In the genomic region with DNA sequence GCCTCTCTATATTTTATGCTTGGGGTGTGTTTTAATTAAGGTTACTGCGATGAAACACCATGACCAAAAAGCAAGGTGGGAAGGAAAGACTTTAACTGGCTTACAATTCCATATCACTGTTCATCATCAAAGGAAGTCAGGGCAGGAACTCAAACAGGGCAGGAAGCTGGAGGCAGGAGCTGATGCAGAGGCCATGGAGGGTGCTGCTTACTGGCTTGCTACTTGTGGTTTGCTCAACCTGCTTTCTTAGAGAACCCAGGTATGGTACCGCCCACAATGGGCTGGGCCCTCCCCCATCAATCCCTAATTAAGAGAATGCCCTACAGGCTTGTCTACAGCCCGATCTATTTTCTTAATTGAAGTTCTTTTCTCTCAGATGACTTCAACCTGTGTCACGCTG, we compare ENCODE assay signal across 25 mouse cellular contexts. TPM values are rescaled to one million over a fixed set of nuclear protein-coding genes. Genes with fewer than 3 reads are reported as not detected.
"Had no signal": no experiment of that assay in that cellular context is flagged by ENCODE, and none has a peak within 500 bp of the region (broad histone marks: within the 10 kb centered on the region; RNA-seq: fewer than 3 reads in every experiment).

No protein-coding gene starts in this region.

- H3K4me1 ChIP-seq: liver, embryonic 13.5 days; liver, embryonic 15.5 days had no signal

- H3K27ac ChIP-seq: heart, embryonic 13.5 days; heart, embryonic 15.5 days; hindbrain, embryonic 13.5 days; hindbrain, embryonic 15.5 days; hindbrain, postnatal 0 days; kidney, embryonic 15.5 days; kidney, postnatal 0 days; limb, embryonic 12.5 days; liver, embryonic 13.5 days; liver, embryonic 15.5 days had no signal

- H3K36me3 ChIP-seq: heart, embryonic 13.5 days; heart, embryonic 15.5 days; hindbrain, embryonic 15.5 days; kidney, embryonic 15.5 days; limb, embryonic 12.5 days; liver, embryonic 13.5 days; liver, embryonic 15.5 days had no signal

- H3K9me3 ChIP-seq: heart, embryonic 13.5 days; heart, embryonic 15.5 days; hindbrain, embryonic 13.5 days; hindbrain, embryonic 15.5 days; kidney, embryonic 15.5 days; limb, embryonic 12.5 days; liver, embryonic 13.5 days; liver, embryonic 15.5 days had no signal

- H3K4me3 ChIP-seq: heart, embryonic 13.5 days; heart, embryonic 15.5 days; hindbrain, embryonic 13.5 days; hindbrain, embryonic 15.5 days; kidney, embryonic 15.5 days; limb, embryonic 12.5 days; liver, embryonic 13.5 days; liver, embryonic 15.5 days had no signal

- H3K27me3 ChIP-seq: heart, embryonic 13.5 days; heart, embryonic 15.5 days; hindbrain, embryonic 13.5 days; hindbrain, embryonic 15.5 days; kidney, embryonic 15.5 days; limb, embryonic 12.5 days; liver, embryonic 13.5 days; liver, embryonic 15.5 days had no signal

- H3K9ac ChIP-seq: heart, embryonic 13.5 days; heart, embryonic 15.5 days; hindbrain, embryonic 13.5 days; hindbrain, embryonic 15.5 days; kidney, embryonic 15.5 days; limb, embryonic 12.5 days; liver, embryonic 13.5 days; liver, embryonic 15.5 days; liver, postnatal 0 days had no signal

- DNase-seq: gastrocnemius, postnatal 10 days; gastrocnemius, postnatal 25 days; heart, adult 18-20 months; kidney, adult 11 months; kidney, adult 2 months; kidney, adult 9 months; kidney, postnatal 14 days; kidney, postnatal 36 days; layer of hippocampus, adult 9-11 months; layer of hippocampus, postnatal 36 days; liver; liver, embryonic 13.5 days; liver, postnatal 0 days; lung, adult 2 months had no signal

RNA-seq across cellular contexts. Expression of gene Pomc, which starts 56.5 kb away (rescaled TPM):
- total RNA-seq: gastrocnemius, adult 18-20 months; hematopoietic stem cell, adult 5-6 weeks had no signal
